Mouse (Mus musculus) liver, embryonic 13.5 days (tissue): Measurements from ENCODE around the gene Zfp661. TPM values are rescaled to one million over a fixed set of nuclear protein-coding genes. Genes with fewer than 3 reads are reported as not detected.
"Not testable (repeated sequence)": the region's sequence is repeated elsewhere in the genome, so short reads cannot be mapped to it uniquely, and the experiment has no call there.

Source experiments
- ATAC-seq: fragments of 200-750 bp; cut with Nextera tagmentation; 2 replicates; pipeline ENCODE4 v1.8.0; 2017; ENCODE audit warnings: low read depth, mild to moderate bottlenecking, moderate number of reproducible peaks, moderate library complexity
- DNase-seq: peaks from one replicate; pipeline ENCODE4 v3.0.0; 2022
- H3K27ac ChIP-seq: fragments of 300-500 bp; sonication (generic); 2 replicates; pipeline ENCODE4 v1.5.1; 2015; ENCODE audit warnings: moderate library complexity, mild to moderate bottlenecking, inconsistent platforms
- H3K27me3 ChIP-seq: fragments of 300-500 bp; sonication (generic); 2 replicates; pipeline ENCODE4 v1.6.1; 2015; ENCODE audit warnings: mild to moderate bottlenecking, inconsistent platforms
- H3K36me3 ChIP-seq: fragments of 300-500 bp; sonication (generic); 2 replicates; pipeline ENCODE4 v1.6.1; 2015; ENCODE audit warnings: mild to moderate bottlenecking, inconsistent platforms
- H3K4me1 ChIP-seq: fragments of 300-500 bp; sonication (generic); replicated peaks from 2 replicates; pipeline ENCODE4 v1.6.1; 2015; ENCODE audit warnings: inconsistent platforms
- H3K4me2 ChIP-seq: fragments of 300-500 bp; sonication (generic); 2 replicates; pipeline ENCODE4 v1.6.1; 2015; ENCODE audit warnings: inconsistent platforms, mild to moderate bottlenecking, moderate library complexity
- H3K4me3 ChIP-seq: fragments of 300-500 bp; sonication (generic); replicated peaks from 2 replicates; pipeline ENCODE4 v1.5.1; 2015; ENCODE audit warnings: mild to moderate bottlenecking, inconsistent platforms
- H3K9ac ChIP-seq: fragments of 300-500 bp; sonication (generic); 2 replicates; pipeline ENCODE4 v1.6.1; 2015; ENCODE audit warnings: mild to moderate bottlenecking, inconsistent platforms
- H3K9me3 ChIP-seq: fragments of 300-500 bp; sonication (generic); replicated peaks from 2 replicates; pipeline ENCODE4 v1.6.1; 2016; ENCODE audit warnings: inconsistent platforms
- WGBS: fragments of 180-500 bp; shearing (Covaris S2); methylation state at CpG from one replicate; pipeline ENCODE4 v1.1.7; 2015; ENCODE audit not compliant: insufficient replicate concordance; 5-methylcytosine and 5-hydroxymethylcytosine counted together
- polyA plus RNA-seq: library from polyadenylated mRNA; unstranded; fragments of >200 nt; fragmentation: Nextera tagmentation; extraction: Ambion mirVana; gene quantifications from 2 replicates; pipeline ENCODE4 v1.2.1, GENCODE M21; 2015

The Zfp661 gene
- polyA plus RNA-seq, 1 experiment from 2014 or later = 1.2 TPM

- Histone ChIP-seq H3K4me3 (no peak overlapping the region), H3K4me1 (0 out of 2 replicates have a peak, but pooled peaks cover 2% of the 10 kb centered on the region), H3K9ac (no peak overlapping the region), H3K27ac (no peak overlapping the region), H3K9me3 (no peaks in the 10 kb centered on the region), H3K4me2 (no peak overlapping the region), H3K27me3 (0 out of 2 replicates have a peak, but pooled peaks cover 3% of the 10 kb centered on the region), H3K36me3 (peaks cover 20% of the 10 kb centered on the region)
- ATAC-seq = no peak; the same call in 1 of the 2 replicates
- 36% methylated on average over 5 of the region's 5 CpGs for WGBS
- no peak for DNase-seq
Measured at GRCm38 (mm10) chr2:127608986-127609385, 22.1 kb upstream of the Zfp661 start.

GRCm38 (mm10) chr2:127608234-127608633, 21.3 kb upstream of the Zfp661 start:
- ATAC-seq (no peak), DNase-seq (no peak)
- Histone ChIP-seq H3K4me1 (0 out of 2 replicates have a peak, but pooled peaks cover 2% of the 10 kb centered on the region), H3K4me2 (no peak overlapping the region), H3K4me3 (no peak overlapping the region), H3K36me3 (peaks cover 25% of the 10 kb centered on the region), H3K9ac (no peak overlapping the region), H3K27ac (no peak overlapping the region), H3K9me3 (no peaks in the 10 kb centered on the region), H3K27me3 (0 out of 2 replicates have a peak, but pooled peaks cover 3% of the 10 kb centered on the region)
- WGBS = 49% methylated on average over 3 of the region's 3 CpGs

GRCm38 (mm10) chr2:127605203-127605602, 18.3 kb upstream of the Zfp661 start:
- Histone ChIP-seq H3K4me2 (no peak overlapping the region), H3K4me3 (no peak overlapping the region), H3K27ac (no peak overlapping the region), H3K4me1 (0 out of 2 replicates have a peak, but pooled peaks cover 2% of the 10 kb centered on the region), H3K9me3 (no peaks in the 10 kb centered on the region), H3K9ac (no peak overlapping the region), H3K36me3 (peaks cover 52% of the 10 kb centered on the region), H3K27me3 (0 out of 2 replicates have a peak, but pooled peaks cover 3% of the 10 kb centered on the region)
- ATAC-seq (no peak), DNase-seq (no peak)
- 78% methylated on average over 3 of the region's 3 CpGs for WGBS

- not testable (repeated sequence) for DNase-seq, H3K9me3 ChIP-seq, H3K27me3 ChIP-seq, H3K27ac ChIP-seq, H3K4me3 ChIP-seq, H3K4me1 ChIP-seq, ATAC-seq, H3K4me2 ChIP-seq, H3K9ac ChIP-seq
- WGBS = 81% methylated on average over 6 of the region's 8 CpGs
- peaks cover 70% of the 10 kb centered on the region for H3K36me3 ChIP-seq
Measured at GRCm38 (mm10) chr2:127603383-127603782, 16.5 kb upstream of the Zfp661 start.

DNA sequence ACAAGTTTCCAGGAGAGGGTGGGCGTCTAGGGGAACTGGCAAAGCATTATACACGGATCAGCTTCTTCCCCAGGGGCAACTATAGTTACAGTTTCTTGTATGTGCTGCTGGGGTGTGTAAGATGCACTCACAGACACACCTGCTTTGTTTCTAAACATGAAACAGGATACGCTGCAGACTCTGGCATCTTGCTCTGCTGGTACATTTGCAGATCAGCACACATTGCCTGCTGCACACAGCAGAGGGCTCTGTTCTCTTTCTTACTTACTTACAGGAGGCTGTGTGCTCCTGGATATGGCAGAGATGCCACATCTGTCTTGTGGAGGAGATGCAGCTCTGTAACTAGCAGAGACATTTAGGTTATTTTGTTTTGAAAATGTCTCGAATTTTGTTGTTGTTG, 3.9 kb upstream of the Zfp661 start:
- H3K9me3 ChIP-seq = no peaks in the 10 kb centered on the region
- ATAC-seq = no peak
- no peak overlapping the region for H3K27ac ChIP-seq
- peaks cover 35% of the 10 kb centered on the region for H3K4me1 ChIP-seq
- WGBS = 67% methylated on average over 4 of the region's 4 CpGs
- no peak for DNase-seq
- peaks cover 45% of the 10 kb centered on the region for H3K36me3 ChIP-seq
- no peak overlapping the region for H3K4me2 ChIP-seq
- no peak overlapping the region for H3K4me3 ChIP-seq
- no peak overlapping the region for H3K9ac ChIP-seq
- no peaks in the 10 kb centered on the region for H3K27me3 ChIP-seq

DNA sequence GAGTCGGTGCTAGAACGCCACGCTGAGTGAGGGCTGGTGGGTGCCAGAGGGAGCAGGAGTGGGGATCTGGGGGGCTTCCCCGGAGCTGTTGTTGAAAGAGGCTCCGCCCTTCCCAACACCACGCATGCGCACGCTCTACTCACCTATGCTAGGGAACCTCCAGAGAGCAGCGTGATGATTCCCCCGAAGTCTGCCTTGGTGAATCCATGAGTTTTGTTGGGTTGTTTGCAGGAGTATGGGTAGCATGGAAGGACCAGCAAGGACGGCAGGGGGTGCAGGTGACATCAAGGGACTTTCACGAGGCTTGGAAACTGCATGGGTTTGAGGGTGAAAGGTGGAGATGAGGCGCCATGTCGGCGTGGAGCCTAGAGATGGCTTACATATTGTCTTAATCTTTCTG, 3.3 kb upstream of the Zfp661 start:
- Histone ChIP-seq H3K4me2 (peak overlapping the region; percentile 30), H3K9ac (no peak overlapping the region), H3K27ac (no peak overlapping the region), H3K4me1 (peaks cover 35% of the 10 kb centered on the region), H3K9me3 (no peaks in the 10 kb centered on the region), H3K4me3 (no peak overlapping the region), H3K27me3 (no peaks in the 10 kb centered on the region), H3K36me3 (peaks cover 39% of the 10 kb centered on the region)
- DNase-seq (no peak), ATAC-seq (no peak)
- 68% methylated on average over 15 of the region's 15 CpGs for WGBS

- 76% methylated on average over 9 of the region's 9 CpGs for WGBS
- Histone ChIP-seq H3K4me2 (peak overlapping the region; percentile 82), H3K4me3 (peak overlapping the region; percentile 90; the same call in 1 of the 2 replicates)
Measured at GRCm38 (mm10) chr2:127588897-127589296, 2.0 kb upstream of the Zfp661 start.

GRCm38 (mm10) chr2:127587514-127587844, 585 bp upstream of the Zfp661 start:
- peak overlapping the region; percentile 71 for H3K27ac ChIP-seq
- no peaks in the 10 kb centered on the region for H3K9me3 ChIP-seq
- H3K4me1 ChIP-seq = peaks cover 49% of the 10 kb centered on the region
- ATAC-seq (peak; percentile 34), DNase-seq (no peak)
- H3K4me2 ChIP-seq = peak overlapping the region; percentile 82
- peaks cover 16% of the 10 kb centered on the region for H3K36me3 ChIP-seq
- no peaks in the 10 kb centered on the region for H3K27me3 ChIP-seq
- under 1% methylated on average over 22 of the region's 22 CpGs for WGBS
- peak overlapping the region; percentile 90 for H3K4me3 ChIP-seq
- H3K9ac ChIP-seq = peak overlapping the region; percentile 84

More at GRCm38 (mm10) chr2:127588897-127589296, 2.0 kb upstream of the Zfp661 start:
- Histone ChIP-seq H3K4me1 (peaks cover 42% of the 10 kb centered on the region), H3K36me3 (peaks cover 26% of the 10 kb centered on the region), H3K9ac (peak overlapping the region; percentile 84; the same call in 1 of the 2 replicates), H3K27ac (no peak overlapping the region), H3K9me3 (no peaks in the 10 kb centered on the region), H3K27me3 (no peaks in the 10 kb centered on the region)
- DNase-seq (no peak), ATAC-seq (no peak)

DNA sequence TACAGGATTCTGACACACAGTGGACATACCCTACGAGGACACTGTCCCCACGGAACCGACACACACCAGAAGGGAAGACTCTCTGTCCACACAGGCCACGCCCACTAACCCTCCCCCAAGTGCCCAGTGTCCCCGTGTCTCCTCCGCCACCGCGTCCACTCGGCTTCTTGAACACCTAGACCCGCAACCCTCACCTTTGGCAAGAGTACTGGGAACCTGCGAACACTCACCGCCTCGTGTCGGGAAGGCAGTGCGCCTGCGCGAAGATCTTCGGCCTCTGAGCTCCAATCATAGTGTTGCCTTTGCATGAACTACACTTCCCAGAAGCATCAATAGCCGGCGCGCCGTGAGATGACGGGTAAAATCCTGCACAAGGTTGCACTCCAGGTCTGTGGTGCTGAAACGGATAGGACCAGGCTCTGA, 2.4 kb downstream of the Zfp661 start:
- WGBS = under 1% methylated on average over 24 of the region's 24 CpGs
- H3K4me2 ChIP-seq = peak overlapping the region; percentile 83
- peak; percentile 77 for ATAC-seq
- no peaks in the 10 kb centered on the region for H3K36me3 ChIP-seq
- H3K27ac ChIP-seq = no peak overlapping the region
- DNase-seq = peak; percentile 89
- H3K4me1 ChIP-seq = peaks cover 39% of the 10 kb centered on the region
- H3K27me3 ChIP-seq = no peaks in the 10 kb centered on the region
- no peaks in the 10 kb centered on the region for H3K9me3 ChIP-seq
- H3K9ac ChIP-seq = peak overlapping the region; percentile 72
- peak overlapping the region; percentile 66 for H3K4me3 ChIP-seq

- Histone ChIP-seq H3K4me3 (no peak overlapping the region), H3K4me2 (no peak overlapping the region), H3K27me3 (no peaks in the 10 kb centered on the region; the same call in 1 of the 2 replicates), H3K27ac (no peak overlapping the region), H3K4me1 (no peaks in the 10 kb centered on the region), H3K9ac (no peak overlapping the region), H3K36me3 (peaks cover 19% of the 10 kb centered on the region), H3K9me3 (no peaks in the 10 kb centered on the region)
- ATAC-seq (no peak), DNase-seq (no peak)
- WGBS = 48% methylated on average over 1 of the region's 1 CpGs
Measured at GRCm38 (mm10) chr2:127573322-127573721, 13.6 kb downstream of the Zfp661 start.

GRCm38 (mm10) chr2:127559070-127559966, 27.6 kb downstream of the Zfp661 start:
- peaks cover 10% of the 10 kb centered on the region for H3K27me3 ChIP-seq
- DNase-seq (peak; percentile 53), ATAC-seq (peak; percentile 79)
- H3K4me2 ChIP-seq = peak overlapping the region; percentile 15; the same call in 1 of the 2 replicates
- no peak overlapping the region for H3K4me3 ChIP-seq
- H3K36me3 ChIP-seq = no peaks in the 10 kb centered on the region
- no peak overlapping the region for H3K27ac ChIP-seq
- H3K9me3 ChIP-seq = no peaks in the 10 kb centered on the region
- 14% methylated on average over 18 of the region's 18 CpGs for WGBS
- H3K4me1 ChIP-seq = no peaks in the 10 kb centered on the region
- H3K9ac ChIP-seq = no peak overlapping the region
